Mouse (Mus musculus) stomach, postnatal 0 days (tissue): ENCODE data around the gene Cntn2. TPM values are rescaled to one million over a fixed set of nuclear protein-coding genes. Genes with fewer than 3 reads are reported as not detected.
A peak's percentile ranks its signal among the peaks of the same experiment; 100 is the strongest.

Experiments used
- ATAC-seq: fragments of 200-750 bp; cut with Nextera tagmentation; 2 replicates; pipeline ENCODE4 v1.8.0; 2017; ENCODE audit not compliant: low FRiP score, low TSS enrichment
- DNase-seq: peaks from one replicate; pipeline ENCODE4 v3.0.0-alpha.2; 2016; ENCODE audit warnings: low spot score
- H3K27ac ChIP-seq: fragments of 300-500 bp; sonication (generic); replicated peaks from 2 replicates; pipeline ENCODE4 v1.5.1; 2014; ENCODE audit warnings: mild to moderate bottlenecking, control low read depth
- H3K27me3 ChIP-seq: fragments of 300-500 bp; sonication (generic); 2 replicates; pipeline ENCODE4 v1.6.1; 2014; ENCODE audit warnings: low read length; ENCODE audit not compliant: control insufficient read depth, insufficient read depth
- H3K36me3 ChIP-seq: fragments of 300-500 bp; sonication (generic); 2 replicates; pipeline ENCODE4 v1.6.1; 2014; ENCODE audit warnings: low read length, mixed read lengths; ENCODE audit not compliant: control insufficient read depth, insufficient read depth
- H3K4me1 ChIP-seq: fragments of 300-500 bp; sonication (generic); replicated peaks from 2 replicates; pipeline ENCODE4 v1.6.1; 2014; ENCODE audit warnings: antibody characterized with exemption; ENCODE audit not compliant: control insufficient read depth, insufficient read depth
- H3K4me2 ChIP-seq: fragments of 300-500 bp; sonication (generic); replicated peaks from 2 replicates; pipeline ENCODE4 v1.6.1; 2014; ENCODE audit warnings: low read depth, mild to moderate bottlenecking, control low read depth, moderate library complexity
- H3K4me3 ChIP-seq: fragments of 300-500 bp; sonication (generic); 2 replicates; pipeline ENCODE4 v1.5.1; 2014; ENCODE audit warnings: low read depth, low read length, control low read depth
- H3K9ac ChIP-seq: fragments of 300-500 bp; sonication (generic); 2 replicates; pipeline ENCODE4 v1.6.1; 2014; ENCODE audit warnings: mild to moderate bottlenecking, low read length, control low read depth, mixed read lengths
- H3K9me3 ChIP-seq: fragments of 300-500 bp; sonication (generic); 2 replicates; pipeline ENCODE4 v1.6.1; 2016; ENCODE audit warnings: low read length; ENCODE audit not compliant: control insufficient read depth
- CTCF ChIP-seq: IDR thresholded peaks from 2 replicates; pipeline ENCODE4 v1.5.1; 2016; ENCODE audit warnings: antibody characterized with exemption, low read depth, mild to moderate bottlenecking, moderate library complexity
- EP300 ChIP-seq: optimal IDR thresholded peaks from 2 replicates; pipeline ENCODE3; 2016; ENCODE audit warnings: antibody characterized with exemption
- WGBS: fragments of 180-500 bp; shearing (Covaris S2); extraction: QIAGEN DNeasy Blood & Tissue Kit; methylation state at CpG from one replicate; pipeline ENCODE4 v1.1.7; 2014; 5-methylcytosine and 5-hydroxymethylcytosine counted together
- polyA plus RNA-seq: library from polyadenylated mRNA; unstranded; fragments of >200 nt; fragmentation: Nextera tagmentation; extraction: Ambion mirVana; gene quantifications from 2 replicates; pipeline ENCODE4 v1.2.1, GENCODE M21; 2015

Gene Cntn2
- polyA plus RNA-seq = 0.04 and 0.13 TPM in 2 replicates

GRCm38 (mm10) chr1:132542762-132543306 lies at the start of gene Cntn2:
TSS of gene Cntn2 (minus strand) at chr1:132543256.
- peaks cover 4% of the 10 kb centered on the region; the same call in 1 of the 2 replicates for H3K27me3 ChIP-seq

GRCm38 (mm10) chr1:132592145-132592544 lies 49.1 kb upstream of the Cntn2 start:
- Histone ChIP-seq H3K9me3 (no peaks in the 10 kb centered on the region), H3K4me2 (no peak overlapping the region), H3K9ac (no peak overlapping the region), H3K27me3 (no peaks in the 10 kb centered on the region), H3K4me3 (no peak overlapping the region), H3K36me3 (no peaks in the 10 kb centered on the region), H3K4me1 (no peaks in the 10 kb centered on the region), H3K27ac (no peak overlapping the region)
- ATAC-seq = no peak
- WGBS = 77% methylated on average over 5 of the region's 5 CpGs
- no peak for DNase-seq
- TF ChIP-seq EP300 = no peak
- no peak for TF ChIP-seq CTCF

More at GRCm38 (mm10) chr1:132542762-132543306, at the start of gene Cntn2:
- Histone ChIP-seq H3K9ac (0 out of 2 replicates have a peak within 1 kb of the TSS, but pooled peaks have one; percentile 23), H3K27ac (no peak within 1 kb of the TSS), H3K9me3 (no peaks in the 10 kb centered on the region), H3K4me2 (0 out of 2 replicates have a peak within 1 kb of the TSS, but pooled peaks have one; percentile 17), H3K4me3 (0 out of 2 replicates have a peak within 1 kb of the TSS, but pooled peaks have one; percentile 12), H3K4me1 (no peaks in the 10 kb centered on the region), H3K36me3 (no peaks in the 10 kb centered on the region)
- ATAC-seq (no peak), DNase-seq (no peak)
- TF ChIP-seq CTCF (no peak), EP300 (no peak)
- 3% methylated on average over 30 of the region's 30 CpGs for WGBS

DNA sequence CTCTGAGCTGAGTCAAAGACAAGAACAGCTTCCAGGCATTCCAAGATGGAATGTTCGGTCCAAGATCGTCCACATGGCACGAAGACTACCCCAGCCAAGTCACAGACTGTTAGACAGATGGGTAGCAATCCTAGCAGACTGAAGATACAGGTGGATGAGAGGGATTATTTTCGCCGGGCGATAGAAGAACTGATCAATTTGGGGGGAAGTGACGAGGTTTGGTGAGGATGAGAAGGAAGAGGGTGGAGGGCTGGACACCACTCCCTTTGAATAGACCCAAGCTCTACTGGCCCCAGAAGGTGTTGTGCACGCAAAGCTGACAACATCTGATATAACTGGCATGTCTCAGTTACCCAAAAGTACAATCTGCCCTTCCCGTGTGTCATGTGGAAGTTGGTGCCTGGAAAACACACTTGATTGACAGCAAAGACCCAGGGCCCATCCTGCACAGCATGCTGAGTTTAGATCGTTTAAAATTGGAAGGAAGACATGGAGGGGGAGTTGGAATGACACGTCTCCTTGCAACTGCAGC lies 48.4 kb upstream of the Cntn2 start:
- no peak for TF ChIP-seq CTCF
- TF ChIP-seq EP300 = no peak

GRCm38 (mm10) chr1:132586679-132587201 lies 43.7 kb upstream of the Cntn2 start:
- peak overlapping the region; percentile 25 for H3K4me2 ChIP-seq
- DNase-seq = peak; percentile 75
- 22% methylated on average over 15 of the region's 15 CpGs for WGBS

More for the DNA sequence above, 48.4 kb upstream of the Cntn2 start:
- no peak overlapping the region for H3K9ac ChIP-seq
- no peak for ATAC-seq
- H3K4me3 ChIP-seq = no peak overlapping the region
- H3K9me3 ChIP-seq = no peaks in the 10 kb centered on the region
- no peaks in the 10 kb centered on the region for H3K27me3 ChIP-seq
- no peak overlapping the region for H3K27ac ChIP-seq
- H3K36me3 ChIP-seq = no peaks in the 10 kb centered on the region
- WGBS = 83% methylated on average over 11 of the region's 11 CpGs
- no peak for DNase-seq
- H3K4me1 ChIP-seq = 0 out of 2 replicates have a peak, but pooled peaks cover 4% of the 10 kb centered on the region
- no peak overlapping the region for H3K4me2 ChIP-seq

DNA sequence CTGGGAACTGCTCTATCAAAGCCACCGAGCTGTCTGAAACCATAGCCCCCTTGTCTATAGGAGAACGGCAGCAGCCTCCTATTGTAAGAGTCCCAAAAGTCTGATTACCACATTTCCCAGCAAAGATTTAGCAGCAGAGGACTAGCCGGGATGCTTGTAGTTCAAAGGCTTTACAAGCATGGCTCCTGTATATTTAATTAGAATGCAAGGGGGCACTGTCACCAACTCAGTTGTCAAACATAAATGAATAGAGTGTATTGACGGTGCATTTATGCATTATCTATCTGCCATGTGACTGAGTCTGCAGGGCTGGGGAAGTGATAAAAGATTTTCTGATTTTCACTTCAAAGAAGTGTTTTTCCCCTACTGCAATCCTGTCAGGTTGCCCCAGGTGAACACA lies 42.3 kb upstream of the Cntn2 start:
- Histone ChIP-seq H3K27me3 (no peaks in the 10 kb centered on the region), H3K27ac (no peak overlapping the region), H3K9me3 (no peaks in the 10 kb centered on the region), H3K9ac (no peak overlapping the region), H3K4me1 (0 out of 2 replicates have a peak, but pooled peaks cover 4% of the 10 kb centered on the region), H3K4me2 (no peak overlapping the region), H3K36me3 (no peaks in the 10 kb centered on the region), H3K4me3 (no peak overlapping the region)
- WGBS = 66% methylated on average over 4 of the region's 4 CpGs
- DNase-seq (no peak), ATAC-seq (no peak)
- TF ChIP-seq CTCF (no peak), EP300 (no peak)

More at GRCm38 (mm10) chr1:132586679-132587201, 43.7 kb upstream of the Cntn2 start:
- Histone ChIP-seq H3K9ac (no peak overlapping the region), H3K36me3 (no peaks in the 10 kb centered on the region), H3K27ac (no peak overlapping the region), H3K9me3 (no peaks in the 10 kb centered on the region), H3K4me1 (0 out of 2 replicates have a peak, but pooled peaks cover 4% of the 10 kb centered on the region), H3K27me3 (no peaks in the 10 kb centered on the region), H3K4me3 (no peak overlapping the region)
- peak; percentile 89 for ATAC-seq
- TF ChIP-seq EP300 (no peak), CTCF (no peak)

- Histone ChIP-seq H3K4me1 (0 out of 2 replicates have a peak, but pooled peaks cover 4% of the 10 kb centered on the region), H3K27ac (no peak overlapping the region), H3K27me3 (no peaks in the 10 kb centered on the region), H3K4me3 (no peak overlapping the region), H3K4me2 (no peak overlapping the region), H3K9ac (no peak overlapping the region), H3K36me3 (no peaks in the 10 kb centered on the region), H3K9me3 (no peaks in the 10 kb centered on the region)
- DNase-seq = no peak
- ATAC-seq = no peak
- WGBS = 79% methylated on average over 18 of the region's 18 CpGs
- TF ChIP-seq EP300 (no peak), CTCF (no peak)
Observed at GRCm38 (mm10) chr1:132582998-132583604, 40.0 kb upstream of the Cntn2 start.
